Mouse (Mus musculus): Measurements from ENCODE around the gene Dock8.

Gene Dock8

GRCm38 (mm10) chr19:24999201-24999886 is at the start of gene Dock8:
Gene Dock8 (plus strand): TSS chr19:24999534.
- DNase-seq (ENCODE audit: low spot score), result peak; percentile 74

- no peak for DNase-seq (ENCODE audit: low spot score)
Measured at GRCm38 (mm10) chr19:24958531-24958930, 40.8 kb upstream of the Dock8 start.

- DNase-seq (ENCODE audit: low spot score), result peak; percentile 99
Measured at GRCm38 (mm10) chr19:24961172-24961962, 38.0 kb upstream of the Dock8 start, which contains the start of gene Cbwd1. Gene Cbwd1 (minus strand): TSS chr19:24961610.

- DNase-seq (ENCODE audit: low spot score), result no peak
Measured at GRCm38 (mm10) chr19:24966203-24966602, 33.1 kb upstream of the Dock8 start.

- no peak for DNase-seq (ENCODE audit: low spot score)
Measured at GRCm38 (mm10) chr19:24966941-24967340, 32.4 kb upstream of the Dock8 start.

- DNase-seq (ENCODE audit: low spot score), result no peak
Measured at GRCm38 (mm10) chr19:24971307-24971706, 28.0 kb upstream of the Dock8 start.

GRCm38 (mm10) chr19:24972701-24973390 is 26.5 kb upstream of the Dock8 start:
- no peak for DNase-seq (ENCODE audit: low spot score)

- DNase-seq (ENCODE audit: low spot score), result no peak
Measured at GRCm38 (mm10) chr19:24977991-24978390, 21.3 kb upstream of the Dock8 start.

- DNase-seq (ENCODE audit: low spot score), result no peak
Measured at GRCm38 (mm10) chr19:24978852-24979842, 20.2 kb upstream of the Dock8 start.

GRCm38 (mm10) chr19:24981294-24981693 is 18.0 kb upstream of the Dock8 start:
- no peak for DNase-seq (ENCODE audit: low spot score)

- DNase-seq (ENCODE audit: low spot score), result no peak
Measured at GRCm38 (mm10) chr19:24983050-24983449, 16.3 kb upstream of the Dock8 start.

- no peak for DNase-seq (ENCODE audit: low spot score)
Measured at GRCm38 (mm10) chr19:24983857-24984498, 15.4 kb upstream of the Dock8 start.

GRCm38 (mm10) chr19:24985045-24985444 is 14.3 kb upstream of the Dock8 start:
- no peak for DNase-seq (ENCODE audit: low spot score)

GRCm38 (mm10) chr19:24987355-24987754 is 12.0 kb upstream of the Dock8 start:
- DNase-seq (ENCODE audit: low spot score), result no peak

GRCm38 (mm10) chr19:24988831-24989230 is 10.5 kb upstream of the Dock8 start:
- DNase-seq (ENCODE audit: low spot score), result no peak

- DNase-seq (ENCODE audit: low spot score), result no peak
Measured at GRCm38 (mm10) chr19:24990138-24990822, 9.1 kb upstream of the Dock8 start.

GRCm38 (mm10) chr19:24993526-24993925 is 5.8 kb upstream of the Dock8 start:
- DNase-seq (ENCODE audit: low spot score), result no peak

- DNase-seq (ENCODE audit: low spot score), result no peak
Measured at GRCm38 (mm10) chr19:24994900-24995299, 4.4 kb upstream of the Dock8 start.

- no peak for DNase-seq (ENCODE audit: low spot score)
Measured at GRCm38 (mm10) chr19:24996815-24997704, 2.3 kb upstream of the Dock8 start.
